Mouse (Mus musculus) gastrocnemius, adult 2 months (tissue): Measurements from ENCODE around the gene Nlrc5. TPM values are rescaled to one million over a fixed set of nuclear protein-coding genes. Genes with fewer than 3 reads are reported as not detected.

ENCODE experiments used
- DNase-seq: peaks from one replicate; pipeline ENCODE4 v3.0.0; 2022
- H3K27ac ChIP-seq: fragments of 200-600 bp; 2 replicates; pipeline ENCODE4 v1.8.1; 2022; ENCODE audit warnings: mild to moderate bottlenecking
- H3K4me3 ChIP-seq: fragments of 200-600 bp; 2 replicates; pipeline ENCODE4 v1.8.1; 2022; ENCODE audit warnings: mild to moderate bottlenecking, moderate library complexity
- CTCF ChIP-seq: fragments of 200-600 bp; IDR thresholded peaks from 2 replicates; pipeline ENCODE4 v1.8.1; 2022; ENCODE audit warnings: antibody characterized with exemption, mild to moderate bottlenecking, moderate library complexity
- intact Hi-C: fragments of 180-260 bp; cut with DNase I; formaldehyde crosslinking; loops from one replicate; pipeline ENCODE4 v1.15.1; 2025
- total RNA-seq, 2 experiments: library from RNA; stranded (reverse); gene quantifications; 2 replicates each; pipeline ENCODE4 v1.2.3; 2021

The Nlrc5 gene
- total RNA-seq, 2 experiments from 2014 or later, result 0.43 to 1.1 TPM

DNA sequence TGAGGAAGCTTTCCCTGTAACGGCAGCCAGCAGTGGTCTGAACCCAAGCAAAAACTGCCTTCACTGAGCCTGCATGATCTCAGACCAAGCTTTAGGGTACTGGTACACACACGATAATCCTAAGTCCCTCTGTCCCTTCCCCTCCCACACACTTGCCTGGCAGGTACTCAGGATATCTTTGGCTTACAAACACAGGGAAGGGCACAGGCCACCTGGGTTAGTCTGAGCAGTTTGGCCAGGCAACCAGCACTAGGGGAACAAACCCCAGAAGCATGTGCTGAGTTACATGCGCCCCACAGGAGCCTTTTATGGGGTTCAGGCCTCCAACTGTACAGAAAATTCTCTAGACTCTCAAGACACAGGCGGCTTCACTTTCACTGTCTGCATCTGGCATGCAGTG is 95.7 kb downstream of the Nlrc5 start:
- TF ChIP-seq CTCF, result no peak
- intact Hi-C loops, result loop anchor here (2.0 to 5.0 kb wide), 3 partner anchors 38 to 282 kb away; partner anchors contain the start of gene Ccl17
- Histone ChIP-seq H3K4me3 (no peak overlapping the region), H3K27ac (no peak overlapping the region)
- DNase-seq, result no peak

- intact Hi-C loops, result no loop called here
Observed at GRCm38 (mm10) chr8:94530643-94531042, 96.5 kb downstream of the Nlrc5 start.

GRCm38 (mm10) chr8:94532000-94532399 is 97.8 kb downstream of the Nlrc5 start:
- TF ChIP-seq CTCF, result no peak
- Histone ChIP-seq H3K27ac (peak overlapping the region; percentile 84; the same call in 1 of the 2 replicates), H3K4me3 (peak overlapping the region; percentile 89)
- intact Hi-C loops, result no loop called here
- DNase-seq, result no peak

More at GRCm38 (mm10) chr8:94530643-94531042, 96.5 kb downstream of the Nlrc5 start:
- no peak for DNase-seq
- H3K27ac ChIP-seq, result no peak overlapping the region
- H3K4me3 ChIP-seq, result no peak overlapping the region
- TF ChIP-seq CTCF, result no peak

- H3K27ac ChIP-seq, result peak overlapping the region; percentile 84
- peak overlapping the region; percentile 89 for H3K4me3 ChIP-seq
- no peak for DNase-seq
- no peak for TF ChIP-seq CTCF
- intact Hi-C loops, result no loop called here
Observed at GRCm38 (mm10) chr8:94532525-94532872, 98.3 kb downstream of the Nlrc5 start.

DNA sequence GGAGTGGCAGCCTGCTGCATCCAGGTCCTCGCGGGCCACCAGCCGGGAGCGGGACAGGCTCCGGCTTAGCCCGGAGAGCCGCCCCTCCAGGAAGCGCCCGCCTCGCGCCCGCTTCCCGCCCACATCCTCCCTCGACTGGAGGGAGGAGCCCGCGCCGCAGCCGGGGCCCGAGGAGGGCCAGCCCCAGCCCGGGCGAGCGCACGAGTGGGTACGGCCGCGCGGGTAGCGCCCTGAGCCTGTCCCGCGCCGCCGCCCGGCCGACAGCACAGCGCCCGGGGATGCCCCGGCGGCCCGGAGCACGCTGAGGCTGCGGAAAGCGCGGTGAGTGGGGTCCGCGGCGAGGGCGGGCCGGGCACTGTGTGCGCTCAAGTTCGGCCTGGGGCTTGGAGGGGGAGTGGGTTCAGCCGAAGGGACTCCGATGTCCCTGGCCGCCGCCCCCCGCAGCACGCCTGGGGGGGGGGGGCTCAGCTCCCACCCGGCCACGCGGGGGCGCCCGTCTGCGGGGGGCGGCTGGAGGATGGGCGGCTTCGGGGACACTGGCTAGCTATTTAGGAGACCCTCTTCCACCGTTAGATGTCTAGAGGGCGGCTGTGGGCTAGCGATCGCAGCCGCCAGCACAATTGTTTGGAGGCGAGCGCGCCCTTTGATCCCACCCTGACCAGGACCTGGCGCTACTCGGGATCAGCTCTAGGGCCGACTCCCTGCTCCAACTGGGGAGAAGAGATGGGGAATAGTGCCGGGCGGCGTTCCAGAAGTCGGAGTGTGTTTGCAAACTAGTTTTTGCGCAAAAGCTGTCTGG is 98.9 kb downstream of the Nlrc5 start, which contains the start of gene Cpne2:
Gene Cpne2 (plus strand): TSS at position 118 of the 799 bp plus-strand sequence.
- peak within 1 kb of the TSS; percentile 89 for H3K4me3 ChIP-seq
- TF ChIP-seq CTCF, result peak; percentile 71
- intact Hi-C loops, result no loop called here
- H3K27ac ChIP-seq, result peak within 1 kb of the TSS; percentile 84
- peak; percentile 87 for DNase-seq

- Histone ChIP-seq H3K4me3 (no peak overlapping the region), H3K27ac (0 out of 2 replicates have a peak overlapping the region, but pooled peaks have one; percentile 84)
- DNase-seq, result no peak
- no peak for TF ChIP-seq CTCF
- intact Hi-C loops, result no loop called here
Observed at GRCm38 (mm10) chr8:94534612-94535011, 100.5 kb downstream of the Nlrc5 start.

DNA sequence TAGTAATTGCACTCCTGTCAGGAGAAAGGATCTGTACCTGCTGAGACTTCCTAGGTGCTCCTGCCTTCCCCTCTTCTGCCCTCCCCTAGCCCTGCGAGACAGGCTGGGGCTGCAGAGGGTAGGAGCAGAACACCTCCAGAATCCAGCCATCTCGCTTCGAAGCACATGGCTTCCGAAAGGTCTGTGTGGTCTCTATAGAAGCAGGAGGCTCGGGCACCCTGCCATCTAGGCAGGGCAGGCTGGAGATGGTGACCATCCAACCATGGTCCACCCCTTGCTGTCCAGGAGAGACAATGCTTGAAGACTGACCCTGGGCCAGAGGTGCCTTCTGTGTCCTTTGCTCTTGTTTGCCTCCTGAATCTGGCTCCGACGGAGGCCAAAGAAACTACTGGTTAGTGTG is 101.5 kb downstream of the Nlrc5 start:
- H3K27ac ChIP-seq, result no peak overlapping the region
- no peak for TF ChIP-seq CTCF
- no peak overlapping the region for H3K4me3 ChIP-seq
- no peak for DNase-seq
- intact Hi-C loops, result no loop called here

DNA sequence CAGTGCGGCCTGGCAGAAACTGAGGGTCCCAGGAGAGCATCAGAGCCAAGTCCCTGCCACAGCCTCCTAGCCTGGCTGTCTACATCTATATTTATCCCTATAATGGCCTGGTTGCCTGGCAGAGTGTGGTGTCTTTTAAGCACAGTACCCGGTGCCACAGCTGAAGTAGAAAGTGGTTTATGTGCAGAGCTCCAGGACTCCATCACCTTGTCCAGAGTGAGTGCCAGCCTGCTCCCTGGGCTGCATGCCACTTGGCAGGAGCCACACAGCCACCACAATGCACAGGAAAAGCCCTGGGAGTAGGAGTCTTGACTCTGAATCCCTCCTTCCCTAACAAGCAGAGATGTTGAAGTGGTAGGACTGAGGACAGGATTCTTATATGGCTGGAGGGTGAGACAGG is 103.3 kb downstream of the Nlrc5 start:
- no peak for TF ChIP-seq CTCF
- no peak overlapping the region for H3K4me3 ChIP-seq
- DNase-seq, result peak; percentile 46
- intact Hi-C loops, result no loop called here
- peak overlapping the region; percentile 6; the same call in 1 of the 2 replicates for H3K27ac ChIP-seq

DNA sequence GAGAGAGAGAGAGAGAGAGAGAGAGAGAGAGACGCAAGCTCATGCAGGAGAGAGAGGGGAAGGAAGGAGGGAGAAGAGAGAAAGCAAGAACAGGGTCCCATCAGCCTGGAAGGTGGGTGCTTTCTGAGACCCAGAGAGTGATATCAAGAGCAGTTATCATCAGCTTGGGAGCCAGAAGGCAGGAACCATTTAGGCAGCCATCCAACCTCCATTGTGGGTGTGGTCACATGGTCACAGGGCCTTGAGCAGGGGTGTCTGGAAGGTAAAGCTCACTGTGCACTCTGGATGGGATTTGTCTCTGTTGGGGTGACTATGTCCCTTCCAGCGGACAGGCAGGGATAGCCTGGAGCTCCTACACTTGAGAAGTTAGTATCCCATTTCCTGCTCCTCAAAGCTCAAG is 105.9 kb downstream of the Nlrc5 start:
- no peak overlapping the region for H3K4me3 ChIP-seq
- no peak for TF ChIP-seq CTCF
- DNase-seq, result no peak
- no peak overlapping the region for H3K27ac ChIP-seq
- intact Hi-C loops, result no loop called here

DNA sequence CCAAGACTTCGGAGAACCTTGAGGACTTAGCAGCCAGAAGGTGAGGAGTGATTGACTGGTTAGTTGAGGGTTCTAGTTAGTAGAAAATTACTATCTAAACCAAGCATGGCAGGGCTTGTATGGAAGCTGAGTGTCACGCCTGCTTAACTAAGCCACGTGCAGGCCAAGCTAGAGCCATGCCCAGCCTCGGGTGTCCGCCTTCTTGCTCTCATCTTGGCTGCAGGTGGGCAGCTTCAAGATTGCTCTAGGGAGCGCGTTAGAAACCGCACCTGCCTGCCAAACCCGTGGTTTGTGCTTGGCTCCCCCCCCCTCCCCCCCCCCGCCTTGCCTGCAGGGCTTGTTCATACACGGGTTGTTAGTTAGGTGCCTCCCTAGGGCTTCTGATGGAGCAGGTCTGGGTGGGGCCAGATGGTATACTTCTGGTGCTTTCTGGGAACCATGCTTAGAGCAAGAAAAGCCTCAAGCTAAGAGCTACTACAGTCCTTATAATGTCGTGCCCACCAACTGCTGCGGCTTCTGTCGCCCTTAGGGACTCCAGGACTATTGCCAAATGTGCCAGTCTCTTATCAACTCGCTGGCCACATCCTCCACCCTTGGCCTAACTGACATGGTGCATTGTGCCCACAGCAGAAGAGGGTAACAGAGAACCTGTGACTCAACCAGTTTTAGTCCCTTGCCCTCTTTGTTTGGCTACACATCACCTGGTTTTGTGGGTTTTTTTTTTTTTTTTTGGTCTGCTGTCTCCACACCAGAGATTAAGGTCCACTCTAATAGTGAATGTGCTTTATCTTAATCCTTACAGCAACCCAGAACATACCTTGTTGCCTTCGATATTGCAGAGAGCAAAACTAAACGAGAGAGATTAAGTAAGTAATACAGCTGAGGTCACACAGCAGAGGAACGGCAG is 107.0 kb downstream of the Nlrc5 start:
- Histone ChIP-seq H3K4me3 (no peak overlapping the region), H3K27ac (no peak overlapping the region)
- intact Hi-C loops, result no loop called here
- DNase-seq, result no peak
- no peak for TF ChIP-seq CTCF

- Histone ChIP-seq H3K27ac (no peak overlapping the region), H3K4me3 (no peak overlapping the region)
- intact Hi-C loops, result no loop called here
- no peak for DNase-seq
- no peak for TF ChIP-seq CTCF
Observed at GRCm38 (mm10) chr8:94543981-94544380, 109.8 kb downstream of the Nlrc5 start.

- DNase-seq, result no peak
- Histone ChIP-seq H3K4me3 (peak overlapping the region; percentile 23), H3K27ac (peak overlapping the region; percentile 89)
- TF ChIP-seq CTCF, result no peak
- intact Hi-C loops, result no loop called here
Observed at GRCm38 (mm10) chr8:94549041-94549440, 114.9 kb downstream of the Nlrc5 start.

DNA sequence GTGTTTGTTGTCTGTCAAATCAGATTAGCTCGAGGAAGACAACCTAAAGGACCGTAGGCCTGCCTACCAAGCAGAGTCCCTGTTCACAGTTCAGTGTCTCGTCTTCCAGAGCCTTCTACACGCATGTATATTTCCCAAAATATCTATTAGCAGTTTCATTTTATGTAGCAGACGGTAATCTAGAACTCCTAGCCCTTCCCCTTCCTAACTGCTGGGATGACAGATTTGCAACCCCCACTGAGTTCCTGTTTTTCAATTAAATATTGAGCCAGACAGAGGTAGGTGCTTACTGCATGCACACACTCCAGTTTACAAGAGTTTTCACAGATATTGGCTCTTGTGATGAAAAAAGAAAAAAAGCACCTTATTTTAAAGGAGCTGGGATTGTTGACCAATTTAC is 115.3 kb downstream of the Nlrc5 start:
- TF ChIP-seq CTCF, result no peak
- intact Hi-C loops, result no loop called here
- H3K27ac ChIP-seq, result peak overlapping the region; percentile 89
- H3K4me3 ChIP-seq, result peak overlapping the region; percentile 45
- DNase-seq, result no peak
